Mouse (Mus musculus) inflammation-experienced regulatory T-cells, adult 6 months (primary cell): ENCODE data around the gene Erlin1. TPM values are rescaled to one million over a fixed set of nuclear protein-coding genes. Genes with fewer than 3 reads are reported as not detected.

ENCODE experiments used
- ATAC-seq: one replicate; pipeline ENCODE4 v1.8.0; 2017
- polyA plus RNA-seq, 3 experiments: library from polyadenylated mRNA; unstranded; fragments of 100-300 nt; shearing (Covaris generic); gene quantifications; one replicate each; pipeline ENCODE4 v1.2.1; 2017

Gene Erlin1
- polyA plus RNA-seq, 3 experiments from 2014 or later: 3.2 to 7.6 (median 3.3) TPM

- ATAC-seq: no peak
These were observed 71.5 kb downstream of the Erlin1 start for GRCm38 (mm10) chr19:43998101-43998500.

DNA sequence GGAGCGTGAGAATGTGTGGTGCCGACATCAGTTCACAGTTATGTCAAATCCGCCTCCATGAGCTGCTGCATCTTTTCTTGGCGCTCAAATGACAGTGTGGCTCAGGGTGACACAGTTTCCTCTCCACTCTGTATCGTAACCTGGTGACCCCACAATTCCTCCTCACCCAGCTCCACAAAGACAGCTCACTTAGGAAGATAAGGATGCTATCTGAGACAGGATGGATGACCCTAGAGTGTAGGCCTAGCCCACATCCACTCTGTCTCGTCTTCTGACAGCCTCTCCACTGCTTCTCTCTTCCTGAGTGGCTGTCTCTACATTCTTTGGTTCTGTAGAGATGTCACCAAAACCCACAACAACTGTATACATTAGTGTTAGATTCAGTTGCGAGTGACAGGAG is 74.2 kb downstream of the Erlin1 start:
- no peak for ATAC-seq

- ATAC-seq: no peak
These were observed 77.1 kb downstream of the Erlin1 start for GRCm38 (mm10) chr19:43992464-43992863.

DNA sequence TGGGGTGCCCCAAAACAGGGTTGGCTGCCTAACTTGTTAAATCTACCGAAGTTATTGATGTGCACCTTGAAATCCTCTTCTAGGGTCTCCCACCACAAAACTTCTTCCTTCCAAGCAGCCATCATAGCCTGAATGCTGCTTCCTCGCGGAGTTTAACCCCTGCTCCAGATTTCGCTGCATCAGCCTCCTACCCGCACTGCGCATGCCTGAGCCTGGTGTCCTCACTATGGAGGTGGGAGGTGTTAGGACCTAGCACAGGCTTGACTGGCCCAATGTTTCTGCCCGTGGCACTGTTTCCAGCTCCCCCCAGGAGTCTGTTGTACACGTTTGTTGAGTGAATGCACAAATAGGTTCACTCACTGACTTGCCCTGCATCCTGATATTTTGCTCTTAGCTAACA is 79.2 kb downstream of the Erlin1 start:
- no peak for ATAC-seq

DNA sequence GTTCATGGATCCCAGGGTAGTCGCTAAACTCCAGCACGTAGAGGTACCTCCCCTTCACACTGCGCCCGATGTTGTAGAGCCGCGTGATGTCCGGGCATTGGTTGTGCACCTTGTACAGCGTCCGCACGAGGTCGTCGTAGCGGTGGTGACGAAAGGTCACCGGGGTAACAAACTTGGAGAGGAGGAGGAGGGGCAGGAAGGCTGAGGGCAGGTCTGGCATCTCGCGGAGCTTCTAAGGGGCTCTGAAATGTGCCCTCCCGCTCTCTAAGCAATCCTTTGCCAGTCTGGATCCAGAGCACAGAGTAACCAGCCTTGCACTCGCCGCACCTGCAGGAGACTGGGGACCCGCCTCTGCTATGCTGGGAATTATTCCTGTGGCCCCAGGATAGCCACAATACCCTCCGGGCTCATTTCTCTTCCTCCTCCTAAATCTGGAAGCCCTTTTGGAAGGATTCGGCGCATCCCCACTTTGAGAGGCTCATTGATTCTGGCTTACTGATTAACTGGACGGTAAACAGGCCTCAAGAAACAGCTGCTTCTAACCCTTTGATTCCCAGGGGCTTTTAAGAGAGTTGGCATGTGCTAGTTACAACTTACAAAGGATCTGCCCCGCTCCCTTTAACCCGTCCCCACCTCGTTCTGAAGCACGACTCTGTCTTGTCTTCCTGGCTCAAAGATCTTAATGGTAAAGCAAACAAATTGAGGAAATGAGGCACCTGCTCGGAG is 83.4 kb downstream of the Erlin1 start, which contains the start of gene Cpn1:
Gene Cpn1, minus strand, starts transcription at position 488 of the 726 bp plus-strand sequence.
- ATAC-seq: no peak

Other genes with a start within 250 kb of the Erlin1 start
- gene Dnmbp, start 129.6 kb downstream of the Erlin1 start, polyA plus RNA-seq: 1 to 10 TPM; 3.5 to 7.0 (median 6.7) TPM
- gene Cpn1, start 83.2 kb downstream of the Erlin1 start, polyA plus RNA-seq: not detected
- gene Cyp2c23, start 40.6 kb downstream of the Erlin1 start, polyA plus RNA-seq: not detected
- gene Chuk, start 37.7 kb upstream of the Erlin1 start, polyA plus RNA-seq: 10 to 100 TPM; 39.5 to 49.3 (median 40.2) TPM
- gene Cwf19l1, start 66.1 kb upstream of the Erlin1 start, polyA plus RNA-seq: 10 to 100 TPM; 23.2 to 37.0 (median 28.4) TPM
- gene Bloc1s2, start 76.7 kb upstream of the Erlin1 start, polyA plus RNA-seq: 100 to 1,000 TPM; 122 to 144 (median 132) TPM
- gene Pkd2l1, start 122.7 kb upstream of the Erlin1 start, polyA plus RNA-seq: under 1 TPM in 1 of 3 experiments, not detected in 2; 0.10 TPM
- not detected for gene Scd3, start 133.5 kb upstream of the Erlin1 start, polyA plus RNA-seq
- gene Scd2, start 223.9 kb upstream of the Erlin1 start, polyA plus RNA-seq: 10 to 100 TPM; 24.8 to 27.3 (median 25.3) TPM